In the genomic region with DNA sequence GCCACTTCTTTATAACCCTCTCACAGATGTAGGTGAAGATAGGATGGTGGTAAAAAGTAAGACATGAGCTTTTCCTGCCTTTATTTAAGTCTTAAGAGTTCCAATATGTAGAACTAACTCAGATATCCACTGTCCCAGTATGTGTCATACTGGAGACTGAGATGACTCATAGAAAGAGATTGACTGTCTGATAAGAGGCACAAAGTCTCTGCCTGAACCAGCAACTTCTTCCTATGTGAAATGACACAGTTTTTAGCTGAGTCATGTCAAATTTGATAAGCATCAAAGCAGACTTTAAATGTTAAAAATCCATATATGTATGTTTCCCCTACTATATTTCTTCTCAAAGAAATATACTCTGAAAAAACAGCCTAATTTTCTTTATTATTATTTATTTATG, we compare ENCODE assay signal across 25 mouse cellular contexts.
A peak's percentile ranks its signal among the peaks of the same experiment; 100 is the strongest.
DNase-seq lines count a peak whose midpoint lies in the region; ATAC-seq and TF ChIP-seq lines count a peak whose summit lies in the region.
"Had no signal": no experiment of that assay in that cellular context is flagged by ENCODE, and none has a peak within 500 bp of the region (broad histone marks: within the 10 kb centered on the region; RNA-seq: fewer than 3 reads in every experiment).

No protein-coding gene starts in this region.

- peaks cover 2% of the 10 kb centered on the region for H3K9me3 ChIP-seq in CH12.LX (replicated peaks; ENCODE audit: low read length)
- H3K9me3 ChIP-seq in midbrain, postnatal 0 days (ENCODE audit: low read length): no peaks in the 10 kb centered on the region
- H3K9me3 ChIP-seq: heart, embryonic 10.5 days; heart, embryonic 13.5 days; hindbrain, embryonic 12.5 days; hindbrain, embryonic 15.5 days had no signal

- H3K4me2 ChIP-seq in CH12.LX (ENCODE audit: insufficient read depth, low read depth, poor library complexity, severe bottlenecking): no peak overlapping the region
- no peak overlapping the region for H3K4me2 ChIP-seq in midbrain, postnatal 0 days (ENCODE audit: low read depth, low read length, poor library complexity, severe bottlenecking)
- H3K4me2 ChIP-seq: heart, embryonic 13.5 days; hindbrain, embryonic 12.5 days; hindbrain, embryonic 15.5 days had no signal

- no peak for TF ChIP-seq POLR2A in CH12.LX (IDR thresholded peaks at IDR 0.05; ENCODE audit: low read depth, low read length)

- no peak overlapping the region for H3K9ac ChIP-seq in CH12.LX (ENCODE audit: insufficient read depth, low read depth)
- H3K9ac ChIP-seq in midbrain, postnatal 0 days (replicated peaks; ENCODE audit: low read length, poor library complexity, severe bottlenecking): no peak overlapping the region
- H3K9ac ChIP-seq: forebrain, postnatal 0 days; heart, embryonic 13.5 days; hindbrain, embryonic 12.5 days; hindbrain, embryonic 15.5 days had no signal

- H3K27ac ChIP-seq in CH12.LX (ENCODE audit: insufficient read depth, low read depth): no peak overlapping the region
- no peak overlapping the region for H3K27ac ChIP-seq in midbrain, postnatal 0 days (ENCODE audit: low read depth, low read length)
- H3K27ac ChIP-seq: heart, adult 2 months; heart, embryonic 10.5 days; heart, embryonic 13.5 days; hindbrain, embryonic 12.5 days; hindbrain, embryonic 15.5 days had no signal

- DNase-seq in CD4-positive helper T cell, adult 2 months (ENCODE audit: low read depth, low spot score): peak; percentile 53
- DNase-seq in CH12.LX (ENCODE audit: extremely low read depth): peak; percentile 32
- no peak for DNase-seq in frontal cortex, postnatal 14 days (ENCODE audit: low spot score in 2 of 2)
- no peak for DNase-seq in midbrain, postnatal 0 days (ENCODE audit: low spot score)
- DNase-seq in cerebellum, postnatal 14 days: no peak
- DNase-seq: adrenal gland, adult 2 months; adrenal gland, postnatal 14 days; B cell, adult 2 months; cerebellum, adult 11-12 months; cerebellum, adult 8-10 months; cerebellum, postnatal 10 days; forebrain, postnatal 0 days; gastrocnemius, postnatal 25 days; heart, adult 2 months; kidney, adult 18-20 months had no signal

- H3K4me1 ChIP-seq in CH12.LX (ENCODE audit: control insufficient read depth in 1 of 2, insufficient read depth in 2 of 2): peaks cover 3 to 15% of the 10 kb centered on the region in 2 experiments; a peak in 3 of 4 replicates
- no peaks in the 10 kb centered on the region for H3K4me1 ChIP-seq in midbrain, postnatal 0 days (ENCODE audit: insufficient read depth, low read length)
- H3K4me1 ChIP-seq: heart, embryonic 10.5 days; heart, embryonic 13.5 days; hindbrain, embryonic 12.5 days; hindbrain, embryonic 15.5 days had no signal

- no peaks in the 10 kb centered on the region for H3K36me3 ChIP-seq in CH12.LX (replicated peaks in 1 of 2; ENCODE audit: control insufficient read depth in 1 of 2, insufficient read depth in 1 of 2, low read length in 1 of 2)
- no peaks in the 10 kb centered on the region for H3K36me3 ChIP-seq in midbrain, postnatal 0 days (ENCODE audit: insufficient read depth, low read length)
- H3K36me3 ChIP-seq: heart, embryonic 10.5 days; heart, embryonic 13.5 days; hindbrain, embryonic 12.5 days; hindbrain, embryonic 15.5 days had no signal

- in situ Hi-C loops in CH12.LX (cut with MboI; ENCODE audit: low pct_ligation_motif_present, low pct_unique_long_range_greater_than_20kb, low sequenced_read_pairs): no loop called here

- peak; percentile 65 for ATAC-seq in activated CD4-positive, CD25-positive, alpha-beta regulatory T cell, adult 4 months
- ATAC-seq in inflammation-experienced regulatory T-cells, adult 6 months: peak; percentile 54
- no peak for ATAC-seq in midbrain, postnatal 0 days (ENCODE audit: low FRiP score)
- ATAC-seq in erythroblast, adult 5-6 weeks (replicated peaks; ENCODE audit: low FRiP score, poor library complexity, severe bottlenecking): no peak
- ATAC-seq: forebrain, embryonic 14.5 days; forebrain, postnatal 0 days; intestine, embryonic 16.5 days; Patski had no signal

- no peak for TF ChIP-seq RAD21 in CH12.LX (IDR thresholded peaks at IDR 0.05; ENCODE audit: low read depth, low read length)

- TF ChIP-seq CTCF in CH12.LX (conservative IDR thresholded peaks at IDR 0.05 in 1 of 2, IDR thresholded peaks at IDR 0.05 in 1 of 2; ENCODE audit: low read depth in 2 of 2, low read length in 2 of 2): no peak
- TF ChIP-seq CTCF in midbrain, postnatal 0 days (IDR thresholded peaks at IDR 0.05): no peak

- no peaks in the 10 kb centered on the region for H3K79me2 ChIP-seq in CH12.LX (replicated peaks; ENCODE audit: control insufficient read depth, extremely low read depth, insufficient read depth, poor library complexity, severe bottlenecking)

- no peak overlapping the region for H3K4me3 ChIP-seq in CH12.LX (replicated peaks in 1 of 3; ENCODE audit: low read depth in 2 of 3, low read length in 2 of 3, poor library complexity in 1 of 3)
- no peak overlapping the region for H3K4me3 ChIP-seq in midbrain, postnatal 0 days (ENCODE audit: low read depth, low read length)
- H3K4me3 ChIP-seq: heart, adult 2 months; heart, embryonic 10.5 days; heart, embryonic 13.5 days; hindbrain, embryonic 12.5 days; hindbrain, embryonic 15.5 days had no signal

- peak; percentile 59 for TF ChIP-seq EP300 in CH12.LX (IDR thresholded peaks at IDR 0.05; ENCODE audit: low read length)

- H3K27me3 ChIP-seq in CH12.LX (replicated peaks): no peaks in the 10 kb centered on the region
- H3K27me3 ChIP-seq in midbrain, postnatal 0 days (ENCODE audit: insufficient read depth, low read length): no peaks in the 10 kb centered on the region
- H3K27me3 ChIP-seq: heart, embryonic 13.5 days; hindbrain, embryonic 12.5 days; hindbrain, embryonic 15.5 days; Patski had no signal

- dilution Hi-C loops in CH12.LX (cut with MboI; ENCODE audit: extremely low pct_ligation_motif_present, extremely low pct_unique_long_range_greater_than_20kb, low sequenced_read_pairs): no loop called here

TF ChIP-seq in CH12.LX, 34 proteins besides CTCF, POLR2A, EP300 and RAD21:
- no peak for TF ChIP-seq ETS1 (conservative IDR thresholded peaks at IDR 0.05; ENCODE audit: low read depth, low read length)
- TF ChIP-seq MAFK (IDR thresholded peaks at IDR 0.05; ENCODE audit: insufficient replicate concordance, low read length): peak; percentile 87
- TF ChIP-seq JUND (conservative IDR thresholded peaks at IDR 0.05; ENCODE audit: low read depth, low read length): peak; percentile 80
- peak; percentile 44; the same call in 1 of the 2 replicates for TF ChIP-seq JUN (IDR thresholded peaks at IDR 0.05; ENCODE audit: insufficient read depth, low read depth, low read length)
- no peak for TF ChIP-seq MYC (IDR thresholded peaks at IDR 0.05; ENCODE audit: low read depth, low read length)
- no peak for TF ChIP-seq KAT2A (IDR thresholded peaks at IDR 0.05; ENCODE audit: insufficient replicate concordance, low read length)
- 0 out of 2 replicates have a peak, but pooled peaks have one; percentile 28 for TF ChIP-seq IRF4 (IDR thresholded peaks at IDR 0.05; ENCODE audit: low read depth, low read length)

Comparison
In these comparisons a context has a peak if more than half of its experiments do, and no peak if none do; other contexts are left out.
1. DNase-seq: peak in CD4-positive helper T cell, adult 2 months (single experiment) and CH12.LX (single experiment); none in frontal cortex, postnatal 14 days (0 of 2), midbrain, postnatal 0 days (single experiment) and cerebellum, postnatal 14 days (0 of 2).
2. ATAC-seq: peak in activated CD4-positive, CD25-positive, alpha-beta regulatory T cell, adult 4 months (single experiment) and inflammation-experienced regulatory T-cells, adult 6 months (single experiment); none in midbrain, postnatal 0 days (single experiment) and erythroblast, adult 5-6 weeks (single experiment).